Mouse (Mus musculus) kidney, adult 9 months (tissue): ENCODE measurements around the gene Tnfaip8l2.
A peak's percentile ranks its signal among the peaks of the same experiment; 100 is the strongest.

Experiments
- DNase-seq: peaks from one replicate; pipeline ENCODE4 v3.0.0; 2022

Tnfaip8l2 gene

GRCm38 (mm10) chr3:95141952-95142616 is at the start of gene Tnfaip8l2:
Gene Tnfaip8l2 (minus strand): TSS chr3:95142360.
- DNase-seq, result peak; percentile 39

GRCm38 (mm10) chr3:95186888-95187287 is 44.7 kb upstream of the Tnfaip8l2 start:
- DNase-seq, result no peak

GRCm38 (mm10) chr3:95186100-95186499 is 43.9 kb upstream of the Tnfaip8l2 start:
- no peak for DNase-seq

- no peak for DNase-seq
Measured at GRCm38 (mm10) chr3:95184796-95185577, 42.8 kb upstream of the Tnfaip8l2 start.

GRCm38 (mm10) chr3:95181841-95182240 is 39.7 kb upstream of the Tnfaip8l2 start:
- no peak for DNase-seq

- DNase-seq, result no peak
Measured at GRCm38 (mm10) chr3:95179890-95180289, 37.7 kb upstream of the Tnfaip8l2 start.

DNA sequence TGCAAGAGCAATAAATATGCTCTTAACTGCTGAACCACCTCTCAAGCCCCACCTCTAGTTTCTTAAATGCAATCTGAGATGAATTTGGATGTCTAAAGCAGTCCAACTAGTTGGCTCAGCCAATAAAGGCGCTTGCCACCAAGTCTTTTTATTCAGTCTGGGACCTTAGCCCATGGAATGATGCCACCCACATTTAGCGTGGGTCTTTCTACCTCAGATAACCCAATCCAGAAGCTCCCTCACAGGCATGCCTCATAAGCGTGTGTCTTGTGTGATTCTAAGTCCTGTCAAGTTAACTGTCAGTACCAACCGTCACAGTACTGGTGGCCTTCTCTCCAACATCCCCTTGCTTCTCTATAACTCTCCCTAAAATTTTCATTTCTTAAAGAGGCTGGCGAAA is 36.8 kb upstream of the Tnfaip8l2 start:
- no peak for DNase-seq

- no peak for DNase-seq
Measured at GRCm38 (mm10) chr3:95177583-95177982, 35.4 kb upstream of the Tnfaip8l2 start.

- no peak for DNase-seq
Measured at GRCm38 (mm10) chr3:95176500-95176899, 34.3 kb upstream of the Tnfaip8l2 start.

- DNase-seq, result peak; percentile 89
Measured at GRCm38 (mm10) chr3:95174011-95174592, 31.9 kb upstream of the Tnfaip8l2 start.

- DNase-seq, result peak; percentile 36
Measured at GRCm38 (mm10) chr3:95173256-95173949, 31.2 kb upstream of the Tnfaip8l2 start.

DNA sequence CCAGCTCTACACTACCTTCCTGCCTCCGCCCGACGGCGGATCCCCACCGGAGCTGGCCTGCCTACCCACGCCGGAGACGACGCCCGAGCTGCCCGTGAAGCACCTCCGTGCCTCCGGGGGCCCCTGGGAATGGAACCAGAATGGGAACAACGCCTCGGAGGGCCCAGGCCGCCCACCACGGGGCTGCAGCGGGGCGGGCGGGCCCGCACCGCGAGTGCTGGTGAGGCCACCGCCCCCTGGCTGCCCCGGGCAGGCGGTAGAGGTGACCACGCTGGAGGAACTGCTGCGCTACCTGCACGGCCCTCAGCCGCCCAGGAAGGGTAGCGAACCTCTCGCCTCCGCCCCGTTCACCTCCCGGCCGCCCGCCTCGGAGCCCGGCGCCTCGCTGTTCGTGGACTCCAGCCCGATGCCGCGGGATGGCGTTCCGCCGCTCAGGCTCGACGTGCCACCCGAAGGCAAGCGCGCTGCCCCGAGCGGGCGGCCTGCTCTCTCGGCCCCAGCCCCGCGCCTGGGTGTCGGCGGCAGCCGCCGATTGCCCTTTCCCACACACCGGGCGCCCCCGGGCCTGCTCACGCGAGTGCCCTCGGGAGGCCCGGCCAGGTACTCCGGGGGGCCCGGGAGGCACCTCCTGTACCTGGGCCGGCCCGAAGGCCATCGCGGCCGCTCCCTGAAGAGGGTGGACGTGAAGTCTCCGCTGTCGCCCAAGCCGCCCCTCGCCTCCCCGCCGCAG is 30.5 kb upstream of the Tnfaip8l2 start:
- no peak for DNase-seq

GRCm38 (mm10) chr3:95171105-95171504 is 28.9 kb upstream of the Tnfaip8l2 start:
- no peak for DNase-seq

- no peak for DNase-seq
Measured at GRCm38 (mm10) chr3:95169996-95170395, 27.8 kb upstream of the Tnfaip8l2 start.

- no peak for DNase-seq
Measured at GRCm38 (mm10) chr3:95164840-95165239, 22.7 kb upstream of the Tnfaip8l2 start.

DNA sequence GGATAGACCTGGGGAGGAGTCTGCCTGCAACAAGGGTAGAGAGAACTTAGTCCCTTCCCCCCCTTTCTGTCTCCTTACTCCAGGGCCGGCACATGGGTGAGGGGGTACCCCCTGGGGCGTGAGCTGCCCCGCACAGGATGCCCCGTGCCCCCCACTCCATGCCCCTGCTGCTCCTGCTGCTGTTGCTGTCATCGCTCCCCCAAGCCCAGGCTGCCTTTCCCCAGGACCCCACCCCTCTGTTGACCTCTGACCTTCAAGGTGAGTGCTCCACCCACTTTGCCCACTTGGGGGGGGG is 22.0 kb upstream of the Tnfaip8l2 start:
- no peak for DNase-seq

- DNase-seq, result no peak
Measured at GRCm38 (mm10) chr3:95163419-95164255, 21.5 kb upstream of the Tnfaip8l2 start.

GRCm38 (mm10) chr3:95162345-95162628 is 20.1 kb upstream of the Tnfaip8l2 start:
- no peak for DNase-seq

DNA sequence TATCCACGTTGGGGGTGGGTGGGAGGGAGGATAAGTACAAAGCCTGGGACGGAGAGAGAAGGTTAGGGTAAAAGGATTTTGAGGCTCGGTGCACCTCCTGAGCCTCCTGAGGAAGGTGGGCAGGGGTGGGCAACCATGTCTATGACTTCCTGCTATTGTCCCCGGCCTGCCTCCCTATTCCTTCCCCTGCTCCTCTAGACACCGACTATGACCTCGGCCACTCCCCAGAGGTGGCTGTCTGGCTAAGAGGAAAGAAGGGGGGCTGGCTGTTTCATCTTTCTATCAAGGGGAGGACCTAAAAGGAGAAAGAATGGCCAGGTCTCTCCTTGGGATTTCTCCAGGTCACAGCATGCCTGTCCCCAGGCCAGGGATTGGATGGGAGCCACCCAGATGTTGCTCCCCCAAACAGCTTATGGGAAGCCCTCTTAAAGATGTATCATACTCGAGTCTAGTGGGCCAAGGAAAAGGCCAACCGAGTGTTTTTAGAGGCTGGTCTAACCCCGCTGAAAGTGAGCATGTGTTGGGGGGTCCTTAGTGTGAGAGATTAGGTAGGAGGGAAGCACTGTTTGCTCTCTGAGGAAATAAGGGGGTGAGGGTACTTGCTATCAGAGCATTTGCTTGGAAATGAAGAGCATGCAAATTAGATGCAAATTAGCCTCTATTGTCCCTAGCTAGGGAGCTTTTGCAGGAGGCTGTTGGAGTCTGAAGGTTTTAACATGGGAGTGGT is 19.6 kb upstream of the Tnfaip8l2 start:
- DNase-seq, result no peak

- DNase-seq, result no peak
Measured at GRCm38 (mm10) chr3:95161041-95161551, 18.9 kb upstream of the Tnfaip8l2 start.
